Mouse (Mus musculus) effector memory CD4-positive, alpha-beta T cell, adult 7 months (primary cell): Measurements from ENCODE around the gene Scgb1b2. TPM values are rescaled to one million over a fixed set of nuclear protein-coding genes. Genes with fewer than 3 reads are reported as not detected.

Experiments
- polyA plus RNA-seq: library from polyadenylated mRNA; unstranded; fragments of 100-300 nt; shearing (Covaris generic); gene quantifications from one replicate; pipeline ENCODE4 v1.2.1, GENCODE M21; 2017

Scgb1b2 gene
- not detected for polyA plus RNA-seq

DNA sequence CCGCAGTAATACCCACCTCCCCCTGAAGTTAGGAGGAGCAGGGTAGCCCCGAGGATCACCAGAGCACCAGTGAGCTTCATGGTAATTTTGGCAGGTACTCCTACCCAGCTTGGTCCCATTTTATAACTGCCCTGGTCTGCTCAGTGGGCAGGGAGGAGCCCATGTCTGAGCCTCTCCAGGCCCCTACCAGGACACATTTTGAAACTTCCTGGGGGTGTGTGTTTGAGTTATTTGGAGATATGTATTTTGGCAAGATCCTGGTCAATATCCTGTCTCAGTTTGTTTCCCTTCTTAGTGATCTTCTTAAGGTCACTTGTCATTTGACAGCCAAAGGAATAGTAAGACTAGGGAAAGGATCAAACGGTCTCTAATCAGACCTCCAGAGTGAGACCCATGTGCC lies at the start of gene Scgb1b2:
Gene Scgb1b2 (minus strand): TSS at position 101 of the 400 bp plus-strand sequence.

DNA sequence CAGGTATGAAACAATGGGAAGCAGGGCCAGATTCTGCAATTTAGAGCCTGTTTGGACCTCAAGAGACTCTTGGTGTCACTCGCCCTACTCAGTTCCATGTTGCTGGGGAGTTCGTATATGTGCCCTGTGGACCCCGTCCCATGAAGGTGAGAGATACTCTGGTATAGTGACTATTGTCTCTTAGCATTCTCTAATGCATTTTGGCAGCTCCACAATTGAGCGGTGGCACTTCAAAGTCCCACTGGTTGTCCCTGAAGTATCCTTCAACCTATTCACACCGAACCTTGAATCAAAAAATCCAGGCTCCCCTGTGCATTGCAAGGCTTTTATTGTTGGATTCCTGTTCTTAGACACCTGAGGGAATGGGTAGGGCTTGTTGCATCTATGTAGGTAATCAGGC lies 1.4 kb downstream of the Scgb1b2 start, which contains the start of gene Scgb2b2:
Gene Scgb2b2 (plus strand): TSS at position 301 of the 400 bp plus-strand sequence.

Other genes with a start within 250 kb of the Scgb1b2 start
- 1,577 TPM for gene Fxyd5, start 249.3 kb downstream of the Scgb1b2 start, polyA plus RNA-seq
- 0.85 TPM for gene Fxyd7, start 240.4 kb downstream of the Scgb1b2 start, polyA plus RNA-seq
- not detected for gene Fxyd1, start 234.6 kb downstream of the Scgb1b2 start, polyA plus RNA-seq
- not detected for gene Lgi4, start 232.5 kb downstream of the Scgb1b2 start, polyA plus RNA-seq
- not detected for gene Fxyd3, start 215.1 kb downstream of the Scgb1b2 start, polyA plus RNA-seq
- gene Hpn, start 176.5 kb downstream of the Scgb1b2 start, polyA plus RNA-seq, result not detected
- gene Scn1b, start 164.8 kb downstream of the Scgb1b2 start, polyA plus RNA-seq, result not detected
- 372 TPM for gene Gramd1a, start 135.9 kb downstream of the Scgb1b2 start, polyA plus RNA-seq
- not detected for gene Scgb2b2, start 1.3 kb downstream of the Scgb1b2 start, polyA plus RNA-seq
- gene Scgb2b3, start 70.3 kb upstream of the Scgb1b2 start, polyA plus RNA-seq, result not detected
- gene Scgb1b3, start 83.8 kb upstream of the Scgb1b2 start, polyA plus RNA-seq, result not detected